Mouse (Mus musculus): ENCODE measurements around the gene Kmt2e. TPM values are rescaled to one million over a fixed set of nuclear protein-coding genes. Genes with fewer than 3 reads are reported as not detected.
A peak's percentile ranks its signal among the peaks of the same experiment; 100 is the strongest.

The Kmt2e gene
- polyA plus RNA-seq, 2 experiments = 37.3 to 87.2 TPM

DNA sequence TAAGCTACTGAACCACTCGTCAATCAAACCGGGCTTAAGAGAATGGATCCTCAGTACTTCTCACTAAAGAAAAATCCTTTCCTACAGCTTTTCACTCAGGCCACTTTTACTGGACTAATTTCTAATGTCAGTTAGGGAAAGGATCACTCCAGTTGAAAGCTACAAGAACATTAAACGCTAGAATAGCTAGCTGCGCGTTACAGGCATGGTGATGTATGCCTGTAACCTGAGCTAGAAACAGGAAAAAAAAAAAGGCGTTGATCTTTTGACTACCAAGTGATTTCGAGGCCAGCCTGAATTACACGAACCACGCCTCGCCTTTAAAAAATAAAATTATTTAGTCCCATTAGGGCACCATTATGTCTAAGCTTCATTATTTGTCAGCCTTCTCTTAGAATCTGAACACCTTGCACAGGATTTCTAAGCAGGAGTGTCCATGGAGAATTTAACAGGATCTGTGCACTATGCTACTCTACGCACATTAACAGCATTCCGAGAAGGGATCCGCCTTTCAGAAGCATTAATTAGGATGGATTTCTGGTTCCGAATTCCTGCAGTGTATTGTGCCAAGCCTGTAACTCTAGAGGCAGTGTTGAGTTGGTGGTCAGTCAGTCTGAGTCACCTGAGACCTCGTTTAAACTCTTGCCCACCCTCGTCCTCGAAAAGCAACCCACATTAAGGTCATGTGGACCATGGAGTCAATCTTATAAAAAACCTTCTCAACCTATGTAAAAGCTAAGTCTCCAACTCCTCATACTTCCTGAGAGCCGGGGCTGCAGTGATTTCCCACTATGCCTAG, 15.2 kb upstream of the Kmt2e start:
- peak overlapping the region; percentile 48 for H3K4me3 ChIP-seq (replicated peaks; ENCODE audit: low read length)
- DNase-seq (ENCODE audit: low spot score) (peak; percentile 42), ATAC-seq (ENCODE audit: low FRiP score, low read depth) (no peak)
- H3K4me2 ChIP-seq (replicated peaks; ENCODE audit: low read depth, low read length, severe bottlenecking) = peak overlapping the region; percentile 67
- peak overlapping the region; percentile 85 for H3K27ac ChIP-seq (replicated peaks; ENCODE audit: low read depth, low read length)
- no peaks in the 10 kb centered on the region for H3K9me3 ChIP-seq (ENCODE audit: control insufficient read depth, low read length)
- H3K36me3 ChIP-seq (ENCODE audit: control insufficient read depth, insufficient read depth, low read length) = peaks cover 17% of the 10 kb centered on the region
- peak overlapping the region; percentile 67; the same call in 1 of the 2 replicates for H3K9ac ChIP-seq (ENCODE audit: low read depth, low read length, severe bottlenecking)
- WGBS = 2% methylated on average over 18 of the region's 18 CpGs
- H3K27me3 ChIP-seq (ENCODE audit: control insufficient read depth, insufficient read depth, low read length) = no peaks in the 10 kb centered on the region
- TF ChIP-seq POLR2A (IDR thresholded peaks at IDR 0.05; ENCODE audit: borderline replicate concordance, extremely low read depth, insufficient read depth, insufficient read length) = no peak
- H3K4me1 ChIP-seq (ENCODE audit: control insufficient read depth, insufficient read depth, low read length) = peaks cover 37% of the 10 kb centered on the region

GRCm38 (mm10) chr5:23419616-23420170, 14.5 kb upstream of the Kmt2e start:
- H3K36me3 ChIP-seq (ENCODE audit: control insufficient read depth, insufficient read depth, low read length) = peaks cover 24% of the 10 kb centered on the region
- H3K9me3 ChIP-seq (ENCODE audit: control insufficient read depth, low read length) = no peaks in the 10 kb centered on the region
- H3K9ac ChIP-seq (ENCODE audit: low read depth, low read length, severe bottlenecking) = no peak overlapping the region
- peak overlapping the region; percentile 67 for H3K4me2 ChIP-seq (replicated peaks; ENCODE audit: low read depth, low read length, severe bottlenecking)
- DNase-seq (ENCODE audit: low spot score) (no peak), ATAC-seq (ENCODE audit: low FRiP score, low read depth) (no peak)
- peaks cover 30% of the 10 kb centered on the region for H3K4me1 ChIP-seq (ENCODE audit: control insufficient read depth, insufficient read depth, low read length)
- no peaks in the 10 kb centered on the region for H3K27me3 ChIP-seq (ENCODE audit: control insufficient read depth, insufficient read depth, low read length)
- H3K4me3 ChIP-seq (replicated peaks; ENCODE audit: low read length) = peak overlapping the region; percentile 48; the same call in 1 of the 2 replicates
- 40% methylated on average over 7 of the region's 7 CpGs for WGBS
- H3K27ac ChIP-seq (replicated peaks; ENCODE audit: low read depth, low read length) = 0 out of 2 replicates have a peak overlapping the region, but pooled peaks have one; percentile 11
- TF ChIP-seq POLR2A (IDR thresholded peaks at IDR 0.05; ENCODE audit: borderline replicate concordance, extremely low read depth, insufficient read depth, insufficient read length) = no peak

- no peaks in the 10 kb centered on the region for H3K27me3 ChIP-seq (ENCODE audit: control insufficient read depth, insufficient read depth, low read length)
- H3K9me3 ChIP-seq (ENCODE audit: control insufficient read depth, low read length) = no peaks in the 10 kb centered on the region
- H3K9ac ChIP-seq (ENCODE audit: low read depth, low read length, severe bottlenecking) = no peak overlapping the region
- peaks cover 24% of the 10 kb centered on the region for H3K36me3 ChIP-seq (ENCODE audit: control insufficient read depth, insufficient read depth, low read length)
- peaks cover 25% of the 10 kb centered on the region for H3K4me1 ChIP-seq (ENCODE audit: control insufficient read depth, insufficient read depth, low read length)
- ATAC-seq (ENCODE audit: low FRiP score, low read depth) (no peak), DNase-seq (ENCODE audit: low spot score) (no peak)
- 42% methylated on average over 1 of the region's 1 CpGs for WGBS
- H3K4me3 ChIP-seq (replicated peaks; ENCODE audit: low read length) = no peak overlapping the region
- H3K4me2 ChIP-seq (replicated peaks; ENCODE audit: low read depth, low read length, severe bottlenecking) = no peak overlapping the region
- TF ChIP-seq POLR2A (IDR thresholded peaks at IDR 0.05; ENCODE audit: borderline replicate concordance, extremely low read depth, insufficient read depth, insufficient read length) = no peak
- no peak overlapping the region for H3K27ac ChIP-seq (replicated peaks; ENCODE audit: low read depth, low read length)
Observed at GRCm38 (mm10) chr5:23420410-23420809, 13.8 kb upstream of the Kmt2e start.

DNA sequence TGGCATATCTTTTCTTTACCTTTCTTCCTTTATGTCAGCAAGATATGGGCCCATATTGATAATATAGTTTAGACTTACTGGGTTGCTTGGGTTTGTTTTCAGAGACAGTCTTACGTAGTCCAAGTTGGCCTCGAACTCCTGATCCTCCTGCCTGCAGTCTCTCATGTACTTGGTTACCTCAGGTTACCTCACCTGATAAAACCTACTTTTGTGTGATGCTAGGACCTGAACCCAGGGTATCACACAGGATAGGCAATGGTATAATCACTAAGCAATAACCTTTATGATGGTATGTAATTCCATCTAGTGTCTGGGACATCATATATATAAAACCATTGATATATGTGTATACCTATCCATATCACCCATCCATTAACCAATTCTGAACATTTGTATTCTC, 12.8 kb upstream of the Kmt2e start:
- H3K9me3 ChIP-seq (ENCODE audit: control insufficient read depth, low read length) = no peaks in the 10 kb centered on the region
- no peaks in the 10 kb centered on the region for H3K27me3 ChIP-seq (ENCODE audit: control insufficient read depth, insufficient read depth, low read length)
- H3K4me1 ChIP-seq (ENCODE audit: control insufficient read depth, insufficient read depth, low read length) = peaks cover 19% of the 10 kb centered on the region
- DNase-seq (ENCODE audit: low spot score) (no peak), ATAC-seq (ENCODE audit: low FRiP score, low read depth) (no peak)
- WGBS = 95% methylated on average over 2 of the region's 2 CpGs
- no peak for TF ChIP-seq POLR2A (IDR thresholded peaks at IDR 0.05; ENCODE audit: borderline replicate concordance, extremely low read depth, insufficient read depth, insufficient read length)
- H3K4me2 ChIP-seq (replicated peaks; ENCODE audit: low read depth, low read length, severe bottlenecking) = no peak overlapping the region
- no peak overlapping the region for H3K27ac ChIP-seq (replicated peaks; ENCODE audit: low read depth, low read length)
- no peak overlapping the region for H3K9ac ChIP-seq (ENCODE audit: low read depth, low read length, severe bottlenecking)
- peaks cover 29% of the 10 kb centered on the region for H3K36me3 ChIP-seq (ENCODE audit: control insufficient read depth, insufficient read depth, low read length)
- H3K4me3 ChIP-seq (replicated peaks; ENCODE audit: low read length) = no peak overlapping the region

DNA sequence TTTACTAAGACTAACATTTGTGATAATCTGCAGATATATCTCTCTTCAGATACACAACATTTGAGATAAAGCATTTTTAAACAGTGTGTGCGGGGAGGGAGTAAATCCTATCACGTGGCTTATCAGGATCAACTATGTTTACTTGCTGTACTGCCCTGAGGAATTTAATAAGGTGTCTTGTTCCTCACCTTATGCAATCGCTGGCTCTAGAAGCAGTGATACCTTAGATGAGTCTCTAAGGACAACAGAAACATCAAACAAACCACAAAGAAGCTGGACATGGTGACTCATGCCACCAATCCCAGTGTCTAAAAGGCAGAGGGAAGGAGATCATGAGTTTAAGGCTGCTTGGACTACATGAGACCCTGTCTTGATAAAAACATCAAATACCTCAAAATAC, 11.2 kb upstream of the Kmt2e start:
- DNase-seq (ENCODE audit: low spot score) = no peak
- no peak overlapping the region for H3K4me2 ChIP-seq (replicated peaks; ENCODE audit: low read depth, low read length, severe bottlenecking)
- ATAC-seq (ENCODE audit: low FRiP score, low read depth) = no peak
- TF ChIP-seq POLR2A (IDR thresholded peaks at IDR 0.05; ENCODE audit: borderline replicate concordance, extremely low read depth, insufficient read depth, insufficient read length) = no peak
- no peak overlapping the region for H3K4me3 ChIP-seq (replicated peaks; ENCODE audit: low read length)
- H3K27ac ChIP-seq (replicated peaks; ENCODE audit: low read depth, low read length) = no peak overlapping the region
- peaks cover 35% of the 10 kb centered on the region for H3K36me3 ChIP-seq (ENCODE audit: control insufficient read depth, insufficient read depth, low read length)
- WGBS = 86% methylated on average over 3 of the region's 3 CpGs
- H3K27me3 ChIP-seq (ENCODE audit: control insufficient read depth, insufficient read depth, low read length) = no peaks in the 10 kb centered on the region
- H3K4me1 ChIP-seq (ENCODE audit: control insufficient read depth, insufficient read depth, low read length) = peaks cover 14% of the 10 kb centered on the region
- no peaks in the 10 kb centered on the region for H3K9me3 ChIP-seq (ENCODE audit: control insufficient read depth, low read length)
- no peak overlapping the region for H3K9ac ChIP-seq (ENCODE audit: low read depth, low read length, severe bottlenecking)

Measured in limb, embryonic 14.5 days (tissue).